Mouse (Mus musculus) stomach, postnatal 0 days (tissue): ENCODE measurements around the gene 4933424G06Rik.

Experiments
- CTCF ChIP-seq: IDR thresholded peaks from 2 replicates; pipeline ENCODE4 v1.5.1; 2016; ENCODE audit warnings: antibody characterized with exemption, low read depth, mild to moderate bottlenecking, moderate library complexity
- EP300 ChIP-seq: optimal IDR thresholded peaks from 2 replicates; pipeline ENCODE3; 2016; ENCODE audit warnings: antibody characterized with exemption

DNA sequence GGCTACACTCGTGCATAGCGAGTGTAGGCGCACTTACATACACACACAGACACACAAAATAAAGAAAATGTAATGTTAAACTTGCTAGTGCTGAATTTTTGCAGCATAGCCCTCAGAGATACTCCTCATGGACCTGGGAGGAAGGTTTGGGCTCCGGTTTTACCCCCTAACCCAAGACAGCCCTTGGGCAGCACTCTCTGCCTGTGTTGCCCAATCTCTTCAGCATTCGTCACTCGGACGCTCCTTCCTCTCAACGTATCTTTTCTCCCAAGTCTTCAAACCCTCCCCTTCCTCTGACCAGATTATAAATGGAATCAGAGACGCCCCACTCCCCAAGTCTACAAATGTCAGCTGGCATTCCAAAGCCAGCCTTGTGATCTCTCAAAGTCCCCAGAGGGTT, 33.1 kb downstream of the 4933424G06Rik start:
- TF ChIP-seq CTCF (no peak), EP300 (no peak)
